Mouse (Mus musculus) lung, postnatal 0 days (tissue): Measurements from ENCODE around the gene Tle4. TPM values are rescaled to one million over a fixed set of nuclear protein-coding genes. Genes with fewer than 3 reads are reported as not detected.

Experiments used
- ATAC-seq: fragments of 200-750 bp; cut with Nextera tagmentation; 2 replicates; pipeline ENCODE4 v1.8.0; 2017; ENCODE audit warnings: moderate library complexity
- DNase-seq: peaks from one replicate; pipeline ENCODE4 v3.0.0-alpha.2; 2016; ENCODE audit warnings: low spot score
- H3K27ac ChIP-seq: fragments of 300-500 bp; sonication (generic); 2 replicates; pipeline ENCODE4 v1.5.1; 2014; ENCODE audit warnings: antibody characterized with exemption, mild to moderate bottlenecking, low read length, mixed read lengths
- H3K27me3 ChIP-seq: fragments of 300-500 bp; sonication (generic); replicated peaks from 2 replicates; pipeline ENCODE4 v1.6.1; 2014; ENCODE audit warnings: low read length, mixed read lengths; ENCODE audit not compliant: insufficient read depth
- H3K36me3 ChIP-seq: fragments of 300-500 bp; sonication (generic); 2 replicates; pipeline ENCODE4 v1.6.1; 2014; ENCODE audit warnings: low read length, mixed read lengths; ENCODE audit not compliant: insufficient read depth
- H3K4me1 ChIP-seq: fragments of 300-500 bp; sonication (generic); 2 replicates; pipeline ENCODE4 v1.6.1; 2014; ENCODE audit warnings: antibody characterized with exemption, low read depth, low read length, mixed read lengths; ENCODE audit not compliant: insufficient read depth
- H3K4me2 ChIP-seq: fragments of 300-500 bp; sonication (generic); replicated peaks from 2 replicates; pipeline ENCODE4 v1.6.1; 2014; ENCODE audit warnings: low read depth, mild to moderate bottlenecking, low read length, moderate library complexity, mixed read lengths
- H3K4me3 ChIP-seq: fragments of 300-500 bp; sonication (generic); 2 replicates; pipeline ENCODE4 v1.5.1; 2014; ENCODE audit warnings: low read depth, low read length
- H3K9ac ChIP-seq: fragments of 300-500 bp; sonication (generic); replicated peaks from 2 replicates; pipeline ENCODE4 v1.6.1; 2014; ENCODE audit warnings: low read depth, mild to moderate bottlenecking
- H3K9me3 ChIP-seq: fragments of 300-500 bp; sonication (generic); 2 replicates; pipeline ENCODE4 v1.6.1; 2016; ENCODE audit warnings: low read length, mixed read lengths
- CTCF ChIP-seq: IDR thresholded peaks from 2 replicates; pipeline ENCODE4 v1.5.1; 2016; ENCODE audit warnings: antibody characterized with exemption, mild to moderate bottlenecking
- EP300 ChIP-seq: IDR thresholded peaks from 2 replicates; pipeline ENCODE4 v1.6.1; 2016; ENCODE audit warnings: antibody characterized with exemption, mild to moderate bottlenecking, control low read depth
- whole genome bisulfite sequencing: fragments of 180-500 bp; shearing (Covaris S2); extraction: QIAGEN DNeasy Blood & Tissue Kit; methylation state at CpG from one replicate; pipeline ENCODE4 v1.1.7; 2014; 5-methylcytosine and 5-hydroxymethylcytosine counted together
- polyA plus RNA-seq: library from polyadenylated mRNA; unstranded; fragments of >200 nt; fragmentation: Nextera tagmentation; extraction: Ambion mirVana; gene quantifications from 2 replicates; pipeline ENCODE4 v1.2.1, GENCODE M21; 2015

Tle4 gene
- polyA plus RNA-seq, 1 experiment from 2014 or later = 12.1 TPM

DNA sequence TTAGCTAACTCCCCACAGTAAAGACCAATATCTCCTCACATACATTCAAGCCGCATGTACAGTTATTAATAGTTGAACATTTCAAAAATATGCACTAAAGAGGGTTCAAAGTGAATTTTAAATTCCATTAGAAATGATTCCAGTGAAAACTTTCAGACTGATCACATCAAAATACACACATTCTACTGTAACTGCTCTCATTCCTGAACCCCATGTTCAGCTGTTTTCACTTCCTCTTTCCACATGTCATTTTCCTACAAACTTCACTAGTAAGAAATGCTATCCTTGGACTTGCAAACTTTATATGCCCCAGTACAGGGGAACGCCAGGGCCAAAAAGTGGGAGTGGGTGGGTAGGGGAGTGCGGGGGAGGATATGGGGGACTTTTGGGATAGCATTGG lies 12.6 kb downstream of the Tle4 start:
- no peaks in the 10 kb centered on the region for H3K27me3 ChIP-seq
- no peak for DNase-seq
- peaks cover 3% of the 10 kb centered on the region; the same call in 1 of the 2 replicates for H3K36me3 ChIP-seq
- no peak for ATAC-seq
- no peaks in the 10 kb centered on the region for H3K9me3 ChIP-seq
- no peak overlapping the region for H3K27ac ChIP-seq
- 91% methylated on average over 3 of the region's 3 CpGs for WGBS
- no peak overlapping the region for H3K4me2 ChIP-seq
- TF ChIP-seq CTCF = no peak
- TF ChIP-seq EP300 = no peak
- peaks cover 4% of the 10 kb centered on the region; the same call in 1 of the 2 replicates for H3K4me1 ChIP-seq
- no peak overlapping the region for H3K4me3 ChIP-seq
- no peak overlapping the region for H3K9ac ChIP-seq

DNA sequence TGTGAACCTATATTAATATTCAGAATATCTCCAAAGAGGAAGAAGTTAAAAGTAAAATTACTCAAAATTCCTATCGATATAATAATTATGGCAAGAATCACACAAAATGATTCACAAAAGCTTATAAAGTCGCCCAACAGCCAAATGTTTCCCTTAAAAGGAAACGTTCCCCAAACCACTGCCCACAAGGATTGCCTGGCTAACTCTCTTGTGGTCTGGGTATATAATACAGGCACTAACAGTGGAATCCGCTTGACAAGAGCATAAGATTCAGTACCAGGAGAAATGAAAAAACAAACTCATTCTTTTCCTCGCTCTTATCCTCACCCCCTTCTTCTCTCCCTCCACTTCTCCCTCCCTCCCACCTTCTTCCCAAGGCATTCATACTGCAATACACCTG lies 19.2 kb downstream of the Tle4 start:
- TF ChIP-seq EP300 = no peak
- no peak for TF ChIP-seq CTCF
- Histone ChIP-seq H3K27me3 (no peaks in the 10 kb centered on the region), H3K4me3 (no peak overlapping the region), H3K9me3 (no peaks in the 10 kb centered on the region), H3K27ac (no peak overlapping the region), H3K4me2 (no peak overlapping the region), H3K4me1 (no peaks in the 10 kb centered on the region), H3K36me3 (no peaks in the 10 kb centered on the region), H3K9ac (no peak overlapping the region)
- WGBS = 78% methylated on average over 5 of the region's 5 CpGs
- DNase-seq = no peak
- no peak for ATAC-seq

DNA sequence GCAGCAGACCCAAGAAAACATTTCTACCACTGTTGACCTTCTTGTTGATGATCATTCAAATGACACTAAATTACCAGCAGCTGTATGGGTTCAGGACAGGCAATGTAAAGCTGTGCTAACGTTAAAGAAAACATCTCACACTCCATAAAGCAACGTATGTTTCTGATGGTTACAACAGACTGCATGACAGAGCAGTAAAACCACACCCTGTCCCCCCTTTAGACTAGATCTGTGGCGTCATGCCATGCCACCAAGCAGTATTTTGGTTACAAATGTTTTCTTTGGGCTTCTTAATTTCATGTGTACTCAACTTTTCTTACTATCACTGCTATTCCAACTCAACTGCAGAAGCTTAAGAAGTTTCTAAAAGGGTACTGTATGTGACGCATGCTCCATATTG lies 19.8 kb downstream of the Tle4 start:
- ATAC-seq (no peak), DNase-seq (no peak)
- Histone ChIP-seq H3K9me3 (no peaks in the 10 kb centered on the region), H3K4me3 (no peak overlapping the region), H3K4me1 (no peaks in the 10 kb centered on the region), H3K36me3 (no peaks in the 10 kb centered on the region), H3K27ac (no peak overlapping the region), H3K27me3 (no peaks in the 10 kb centered on the region), H3K4me2 (no peak overlapping the region), H3K9ac (no peak overlapping the region)
- 67% methylated on average over 4 of the region's 4 CpGs for WGBS
- no peak for TF ChIP-seq EP300
- no peak for TF ChIP-seq CTCF

DNA sequence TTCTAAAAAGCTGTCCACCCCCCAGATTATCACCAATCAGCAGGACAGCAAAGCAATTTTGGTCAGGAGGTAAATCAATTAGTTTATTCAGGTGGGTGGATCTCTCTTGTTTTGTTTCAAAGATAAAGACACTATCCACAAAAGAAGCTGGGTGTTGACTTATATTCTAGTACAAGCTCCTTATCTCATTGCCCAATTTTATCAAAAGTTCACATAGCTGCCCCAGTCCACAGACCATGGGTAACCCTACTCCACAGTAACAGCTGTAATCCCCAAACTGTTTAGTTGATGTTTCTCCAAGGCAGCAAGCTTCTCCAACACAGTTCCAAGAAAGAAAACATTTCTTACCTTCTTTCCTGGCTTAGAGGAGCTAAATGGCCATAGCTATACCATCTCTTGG lies 21.5 kb downstream of the Tle4 start:
- Histone ChIP-seq H3K9me3 (no peaks in the 10 kb centered on the region), H3K9ac (no peak overlapping the region), H3K4me3 (no peak overlapping the region), H3K27me3 (no peaks in the 10 kb centered on the region), H3K27ac (no peak overlapping the region), H3K4me2 (no peak overlapping the region), H3K4me1 (0 out of 2 replicates have a peak, but pooled peaks cover 2% of the 10 kb centered on the region), H3K36me3 (no peaks in the 10 kb centered on the region)
- ATAC-seq = no peak
- TF ChIP-seq CTCF (no peak), EP300 (no peak)
- DNase-seq = no peak

DNA sequence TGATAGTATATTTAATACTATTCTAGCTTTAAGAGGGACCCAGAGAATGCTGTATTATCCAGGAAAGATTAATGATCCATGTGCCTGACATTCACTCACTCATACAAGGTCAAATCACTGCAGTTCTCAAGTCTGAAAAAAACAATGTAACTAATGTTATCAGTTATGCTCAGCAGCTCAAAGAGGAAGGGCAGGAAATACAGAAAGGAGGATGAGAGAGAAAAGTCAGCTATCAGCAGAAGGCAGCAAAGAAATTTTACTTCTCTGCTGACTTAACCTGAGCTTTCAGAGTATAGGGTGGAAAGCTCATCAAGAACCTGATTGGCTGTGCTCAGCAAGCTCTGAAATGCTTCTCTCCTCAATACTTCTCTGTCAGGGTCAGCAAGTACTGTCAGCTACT lies 29.0 kb downstream of the Tle4 start:
- Histone ChIP-seq H3K27ac (no peak overlapping the region), H3K9me3 (no peaks in the 10 kb centered on the region), H3K4me3 (no peak overlapping the region), H3K9ac (no peak overlapping the region), H3K4me2 (no peak overlapping the region), H3K36me3 (no peaks in the 10 kb centered on the region), H3K27me3 (no peaks in the 10 kb centered on the region), H3K4me1 (0 out of 2 replicates have a peak, but pooled peaks cover 2% of the 10 kb centered on the region)
- DNase-seq (no peak), ATAC-seq (no peak)
- TF ChIP-seq EP300 (no peak), CTCF (no peak)

DNA sequence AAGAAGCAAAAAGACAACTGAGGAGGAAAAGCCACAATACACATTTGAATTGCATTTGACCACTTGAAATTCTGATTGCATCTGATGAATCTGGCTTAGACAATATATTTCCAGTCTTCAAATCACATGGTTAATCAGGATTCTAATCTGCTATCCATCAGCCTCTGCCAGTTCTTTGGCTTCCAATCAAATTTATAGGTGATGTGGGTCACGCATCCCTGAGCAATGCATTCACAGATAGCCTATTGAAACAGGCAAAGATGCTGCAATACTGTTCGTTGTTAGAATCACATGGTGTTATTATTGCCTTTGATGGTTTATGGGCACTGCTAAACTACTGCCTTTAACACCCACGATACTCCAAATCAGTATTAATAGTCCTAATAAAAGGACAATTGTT lies 30.8 kb downstream of the Tle4 start:
- WGBS = 91% methylated on average over 3 of the region's 3 CpGs
- H3K4me2 ChIP-seq = no peak overlapping the region
- no peak overlapping the region for H3K27ac ChIP-seq
- H3K9me3 ChIP-seq = no peaks in the 10 kb centered on the region
- DNase-seq (no peak), ATAC-seq (no peak)
- no peak overlapping the region for H3K4me3 ChIP-seq
- no peak for TF ChIP-seq EP300
- no peak for TF ChIP-seq CTCF
- no peak overlapping the region for H3K9ac ChIP-seq
- H3K4me1 ChIP-seq = 0 out of 2 replicates have a peak, but pooled peaks cover 2% of the 10 kb centered on the region
- H3K27me3 ChIP-seq = no peaks in the 10 kb centered on the region
- no peaks in the 10 kb centered on the region for H3K36me3 ChIP-seq

DNA sequence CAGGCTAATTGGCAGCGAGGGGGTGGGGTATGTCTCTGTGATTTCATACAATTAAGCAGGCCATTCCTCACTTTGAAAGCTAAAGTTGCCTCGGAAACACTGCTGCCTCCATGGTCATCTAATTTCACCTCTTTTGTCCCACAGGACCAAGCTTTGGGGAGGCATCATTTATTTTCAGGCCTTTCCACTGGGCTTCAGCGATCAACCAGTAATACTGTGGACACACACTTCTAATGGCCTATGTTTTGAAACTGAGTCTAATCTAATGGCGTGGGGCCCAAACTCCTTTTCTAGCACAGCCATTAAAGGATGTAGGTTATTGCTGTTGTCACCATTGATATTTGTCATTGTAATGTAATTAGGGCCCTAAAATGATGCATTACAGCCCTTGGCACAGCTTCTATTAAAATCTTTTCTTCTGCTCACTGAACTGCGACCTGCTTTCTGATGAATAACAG lies 31.3 kb downstream of the Tle4 start:
- Histone ChIP-seq H3K9me3 (no peaks in the 10 kb centered on the region), H3K4me2 (no peak overlapping the region), H3K4me1 (0 out of 2 replicates have a peak, but pooled peaks cover 2% of the 10 kb centered on the region), H3K36me3 (no peaks in the 10 kb centered on the region), H3K27me3 (no peaks in the 10 kb centered on the region), H3K4me3 (no peak overlapping the region), H3K27ac (no peak overlapping the region), H3K9ac (no peak overlapping the region)
- TF ChIP-seq CTCF (no peak), EP300 (no peak)
- ATAC-seq = no peak
- DNase-seq = no peak
- 69% methylated on average over 5 of the region's 5 CpGs for WGBS
